Mouse (Mus musculus): ENCODE results near the gene 1700012A03Rik.
A peak's percentile ranks its signal among the peaks of the same experiment; 100 is the strongest.

Gene 1700012A03Rik

GRCm38 (mm10) chr6:32049951-32050345 is at the start of gene 1700012A03Rik:
Gene 1700012A03Rik (plus strand): TSS chr6:32050246.
- no peak for DNase-seq (ENCODE audit: low spot score in 2 of 2)

- no peak for DNase-seq (ENCODE audit: low spot score in 2 of 2)
These were observed 45.8 kb upstream of the 1700012A03Rik start for GRCm38 (mm10) chr6:32004228-32004627.

- no peak for DNase-seq (ENCODE audit: low spot score in 2 of 2)
These were observed 44.1 kb upstream of the 1700012A03Rik start for GRCm38 (mm10) chr6:32005914-32006313.

GRCm38 (mm10) chr6:32006382-32006781 is 43.7 kb upstream of the 1700012A03Rik start:
- DNase-seq (ENCODE audit: low spot score in 2 of 2), result no peak

- no peak for DNase-seq (ENCODE audit: low spot score in 2 of 2)
These were observed 42.7 kb upstream of the 1700012A03Rik start for GRCm38 (mm10) chr6:32007336-32007735.

- DNase-seq (ENCODE audit: low spot score in 2 of 2), result peak in 1 of 2 experiments; percentile 16
These were observed 33.2 kb upstream of the 1700012A03Rik start for GRCm38 (mm10) chr6:32016841-32017240.

GRCm38 (mm10) chr6:32017406-32018104 is 32.5 kb upstream of the 1700012A03Rik start:
- DNase-seq (ENCODE audit: low spot score in 2 of 2), result peak in 1 of 2 experiments; percentile 8

- DNase-seq (ENCODE audit: low spot score in 2 of 2), result peak in 1 of 2 experiments; percentile 42
These were observed 32.0 kb upstream of the 1700012A03Rik start for GRCm38 (mm10) chr6:32018105-32018446.

- DNase-seq (ENCODE audit: low spot score in 2 of 2), result no peak
These were observed 28.1 kb upstream of the 1700012A03Rik start for GRCm38 (mm10) chr6:32021853-32022536.

GRCm38 (mm10) chr6:32022537-32022869 is 27.5 kb upstream of the 1700012A03Rik start:
- DNase-seq (ENCODE audit: low spot score in 2 of 2), result no peak

- no peak for DNase-seq (ENCODE audit: low spot score in 2 of 2)
These were observed 21.6 kb upstream of the 1700012A03Rik start for GRCm38 (mm10) chr6:32028228-32029009.

GRCm38 (mm10) chr6:32034226-32034625 is 15.8 kb upstream of the 1700012A03Rik start:
- no peak for DNase-seq (ENCODE audit: low spot score in 2 of 2)

- no peak for DNase-seq (ENCODE audit: low spot score in 2 of 2)
These were observed 4.7 kb upstream of the 1700012A03Rik start for GRCm38 (mm10) chr6:32045344-32045743.

- DNase-seq (ENCODE audit: low spot score in 2 of 2), result no peak
These were observed 643 bp upstream of the 1700012A03Rik start for GRCm38 (mm10) chr6:32049256-32049950.

GRCm38 (mm10) chr6:32052135-32052915 is 2.3 kb downstream of the 1700012A03Rik start:
- DNase-seq (ENCODE audit: low spot score in 2 of 2), result no peak

GRCm38 (mm10) chr6:32056525-32056924 is 6.5 kb downstream of the 1700012A03Rik start:
- no peak for DNase-seq (ENCODE audit: low spot score in 2 of 2)

GRCm38 (mm10) chr6:32058571-32058970 is 8.5 kb downstream of the 1700012A03Rik start:
- DNase-seq (ENCODE audit: low spot score in 2 of 2), result no peak

GRCm38 (mm10) chr6:32060641-32061040 is 10.6 kb downstream of the 1700012A03Rik start:
- no peak for DNase-seq (ENCODE audit: low spot score in 2 of 2)

- DNase-seq (ENCODE audit: low spot score in 2 of 2), result no peak
These were observed 11.2 kb downstream of the 1700012A03Rik start for GRCm38 (mm10) chr6:32061266-32061665.

- no peak for DNase-seq (ENCODE audit: low spot score in 2 of 2)
These were observed 15.9 kb downstream of the 1700012A03Rik start for GRCm38 (mm10) chr6:32065789-32066510.

All from frontal cortex, postnatal 10 days (tissue).